Comparison of ENCODE assay signal across 8 mouse cellular contexts in the genomic region with DNA sequence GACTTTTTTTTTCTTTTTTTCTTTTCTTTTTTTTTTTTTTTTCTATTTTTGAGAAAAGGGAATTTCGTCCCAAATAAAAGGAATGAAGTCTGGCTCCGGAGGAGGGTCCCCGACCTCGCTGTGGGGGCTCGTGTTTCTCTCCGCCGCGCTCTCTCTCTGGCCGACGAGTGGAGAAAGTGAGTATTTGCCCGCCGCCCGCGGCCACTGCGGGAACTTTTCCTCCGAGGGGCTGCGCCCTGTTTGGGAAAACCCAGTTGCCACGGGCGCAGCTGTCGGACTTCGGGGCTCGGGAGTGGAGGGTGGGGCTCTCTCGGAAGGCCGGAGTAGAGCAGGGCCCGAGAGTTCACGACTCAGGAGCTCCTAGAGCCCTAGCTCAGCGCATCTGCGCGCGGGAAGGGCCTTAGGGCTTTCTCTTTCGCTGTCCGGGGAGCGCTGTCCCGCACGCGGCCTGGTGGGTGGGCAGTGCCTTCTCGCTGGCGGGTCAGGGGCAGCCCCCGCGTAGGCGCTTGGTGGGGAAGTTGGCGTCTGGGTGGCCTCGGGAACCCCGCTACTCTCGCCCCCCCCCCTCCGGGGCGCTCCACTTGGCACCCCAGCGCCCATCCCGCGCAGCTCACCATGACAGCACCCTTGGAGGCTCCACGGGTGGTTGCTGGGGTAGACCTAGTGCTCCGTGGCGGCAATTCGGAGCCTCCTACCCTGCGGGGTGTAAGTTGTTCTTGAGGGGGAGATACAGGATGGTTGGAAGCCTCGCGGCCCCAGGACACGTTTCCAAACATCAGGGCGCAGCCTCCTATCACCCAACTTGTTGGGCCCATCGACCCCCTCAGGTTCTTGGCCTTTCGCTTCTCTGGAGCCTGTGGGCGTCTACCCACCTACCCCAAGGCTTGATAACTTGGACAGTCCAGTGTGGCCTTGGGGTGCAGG. TPM values are rescaled to one million over a fixed set of nuclear protein-coding genes. Genes with fewer than 3 reads are reported as not detected.
DNase-seq lines count a peak whose midpoint lies in the region; ATAC-seq and TF ChIP-seq lines count a peak whose summit lies in the region.

A gene (plus strand): TSS at position 51 of the 924 bp plus-strand sequence.

- H3K4me1 ChIP-seq in embryonic facial prominence, embryonic 13.5 days: peaks cover 33% of the 10 kb centered on the region
- H3K4me1 ChIP-seq in heart, embryonic 13.5 days: peaks cover 48% of the 10 kb centered on the region
- H3K4me1 ChIP-seq in kidney, postnatal 0 days (replicated peaks; ENCODE audit: insufficient read depth, low read length): peaks cover 14% of the 10 kb centered on the region
- peaks cover 16% of the 10 kb centered on the region for H3K4me1 ChIP-seq in liver, postnatal 0 days (ENCODE audit: insufficient read depth)
- H3K4me1 ChIP-seq in neural tube, embryonic 13.5 days (replicated peaks): peaks cover 47% of the 10 kb centered on the region

- TF ChIP-seq EP300 in liver, postnatal 0 days (IDR thresholded peaks at IDR 0.05; ENCODE audit: low read depth): no peak

- peak within 1 kb of the TSS; percentile 93 for H3K9ac ChIP-seq in embryonic facial prominence, embryonic 13.5 days
- peak within 1 kb of the TSS; percentile 99 for H3K9ac ChIP-seq in heart, embryonic 13.5 days
- peak within 1 kb of the TSS; percentile 96 for H3K9ac ChIP-seq in kidney, postnatal 0 days (ENCODE audit: low read depth, low read length)
- peak within 1 kb of the TSS; percentile 89 for H3K9ac ChIP-seq in liver, postnatal 0 days (replicated peaks)
- H3K9ac ChIP-seq in neural tube, embryonic 13.5 days: peak within 1 kb of the TSS; percentile 97

- no peaks in the 10 kb centered on the region for H3K9me3 ChIP-seq in embryonic facial prominence, embryonic 13.5 days
- no peaks in the 10 kb centered on the region for H3K9me3 ChIP-seq in heart, embryonic 13.5 days
- no peaks in the 10 kb centered on the region for H3K9me3 ChIP-seq in kidney, postnatal 0 days (replicated peaks; ENCODE audit: low read length)
- no peaks in the 10 kb centered on the region for H3K9me3 ChIP-seq in liver, postnatal 0 days (ENCODE audit: low read length)
- no peaks in the 10 kb centered on the region for H3K9me3 ChIP-seq in neural tube, embryonic 13.5 days

- H3K36me3 ChIP-seq in embryonic facial prominence, embryonic 13.5 days: no peaks in the 10 kb centered on the region
- H3K36me3 ChIP-seq in heart, embryonic 13.5 days: no peaks in the 10 kb centered on the region
- no peaks in the 10 kb centered on the region for H3K36me3 ChIP-seq in kidney, postnatal 0 days (ENCODE audit: insufficient read depth, low read length)
- no peaks in the 10 kb centered on the region for H3K36me3 ChIP-seq in liver, postnatal 0 days (replicated peaks; ENCODE audit: insufficient read depth, low read length)
- no peaks in the 10 kb centered on the region for H3K36me3 ChIP-seq in neural tube, embryonic 13.5 days

- 0 out of 2 replicates have a peak, but pooled peaks cover 1% of the 10 kb centered on the region for H3K27me3 ChIP-seq in embryonic facial prominence, embryonic 13.5 days
- no peaks in the 10 kb centered on the region for H3K27me3 ChIP-seq in heart, embryonic 13.5 days (replicated peaks)
- no peaks in the 10 kb centered on the region for H3K27me3 ChIP-seq in kidney, postnatal 0 days (ENCODE audit: insufficient read depth, low read length)
- peaks cover 52% of the 10 kb centered on the region for H3K27me3 ChIP-seq in liver, postnatal 0 days (ENCODE audit: insufficient read depth, low read length)
- no peaks in the 10 kb centered on the region for H3K27me3 ChIP-seq in neural tube, embryonic 13.5 days

- WGBS in embryonic facial prominence, embryonic 13.5 days: under 1% methylated on average over 58 of the region's 62 CpGs
- under 1% methylated on average over 56 of the region's 62 CpGs for WGBS in heart, embryonic 13.5 days
- WGBS in kidney, postnatal 0 days: under 1% methylated on average over 59 of the region's 62 CpGs
- WGBS in liver, postnatal 0 days (ENCODE audit: insufficient replicate concordance): under 1% methylated on average over 54 of the region's 62 CpGs
- WGBS in neural tube, embryonic 13.5 days: under 1% methylated on average over 60 of the region's 62 CpGs

- ATAC-seq in embryonic facial prominence, embryonic 13.5 days (ENCODE audit: insufficient number of reproducible peaks, insufficient read depth, low FRiP score, low TSS enrichment, low read depth): no peak
- ATAC-seq in heart, embryonic 13.5 days (ENCODE audit: extremely low read depth, insufficient number of reproducible peaks, low FRiP score, low TSS enrichment): 0 out of 2 replicates have a peak, but pooled peaks have one; percentile 1
- 0 out of 2 replicates have a peak, but pooled peaks have one; percentile 5 for ATAC-seq in kidney, postnatal 0 days (replicated peaks; ENCODE audit: low FRiP score, low read depth)
- ATAC-seq in liver, postnatal 0 days: no peak
- no peak for ATAC-seq in neural tube, embryonic 13.5 days (ENCODE audit: low read depth)

- H3K4me2 ChIP-seq in embryonic facial prominence, embryonic 13.5 days: peak within 1 kb of the TSS; percentile 87
- peak within 1 kb of the TSS; percentile 83 for H3K4me2 ChIP-seq in heart, embryonic 13.5 days
- H3K4me2 ChIP-seq in kidney, postnatal 0 days (ENCODE audit: low read length): peak within 1 kb of the TSS; percentile 87
- H3K4me2 ChIP-seq in liver, postnatal 0 days (ENCODE audit: low read depth, low read length): peak within 1 kb of the TSS; percentile 99
- peak within 1 kb of the TSS; percentile 100 for H3K4me2 ChIP-seq in neural tube, embryonic 13.5 days

- peak within 1 kb of the TSS; percentile 87 for H3K4me3 ChIP-seq in embryonic facial prominence, embryonic 13.5 days
- peak within 1 kb of the TSS; percentile 82 for H3K4me3 ChIP-seq in heart, embryonic 13.5 days
- peak within 1 kb of the TSS; percentile 94 for H3K4me3 ChIP-seq in kidney, postnatal 0 days (replicated peaks; ENCODE audit: low read depth, low read length)
- peak within 1 kb of the TSS; percentile 92 for H3K4me3 ChIP-seq in liver, postnatal 0 days (ENCODE audit: low read depth, low read length)
- peak within 1 kb of the TSS; percentile 96 for H3K4me3 ChIP-seq in neural tube, embryonic 13.5 days

- H3K27ac ChIP-seq in embryonic facial prominence, embryonic 13.5 days: peak within 1 kb of the TSS; percentile 100
- H3K27ac ChIP-seq in heart, embryonic 13.5 days (replicated peaks): peak within 1 kb of the TSS; percentile 100
- peak within 1 kb of the TSS; percentile 100 for H3K27ac ChIP-seq in kidney, postnatal 0 days
- H3K27ac ChIP-seq in liver, postnatal 0 days (ENCODE audit: low read depth): peak within 1 kb of the TSS; percentile 97
- peak within 1 kb of the TSS; percentile 100 for H3K27ac ChIP-seq in neural tube, embryonic 13.5 days (replicated peaks)

- peak; percentile 50 for DNase-seq in CD4-positive helper T cell, adult 2 months (ENCODE audit: low read depth, low spot score)
- DNase-seq in adrenal gland, adult 2 months: peak; percentile 78
- DNase-seq in kidney, postnatal 0 days (ENCODE audit: low spot score): peak; percentile 61
- peak; percentile 56 for DNase-seq in liver, postnatal 0 days
- DNase-seq in thymus, postnatal 10 days (ENCODE audit: low spot score in 2 of 2): peak; percentile 37 to 41

- TF ChIP-seq CTCF in kidney, postnatal 0 days (IDR thresholded peaks at IDR 0.05; ENCODE audit: low read depth): 0 out of 2 replicates have a peak, but pooled peaks have one; percentile 26
- TF ChIP-seq CTCF in liver, postnatal 0 days (IDR thresholded peaks at IDR 0.05; ENCODE audit: low read depth): 0 out of 2 replicates have a peak, but pooled peaks have one; percentile 10

RNA-seq across cellular contexts. Expression of the gene that starts here (rescaled TPM):
- 10 to 100 TPM; 41.2 to 95.1 TPM for total RNA-seq in adrenal gland, adult 2 months (2021)
- 14.8 and 21.3 TPM in 2 replicates for polyA plus RNA-seq in adrenal gland, adult 2 months (2012; rRNA removed)
- 28.7 and 34.2 TPM in 2 replicates for polyA plus RNA-seq in embryonic facial prominence, embryonic 13.5 days (2015; fragmentation: Nextera tagmentation; extraction: Ambion mirVana)
- polyA plus RNA-seq in heart, embryonic 13.5 days (2015; fragmentation: Nextera tagmentation; extraction: Ambion mirVana): 15.0 and 15.2 TPM in 2 replicates
- 18.1 and 18.4 TPM in 2 replicates for polyA plus RNA-seq in kidney, postnatal 0 days (2015; fragmentation: Nextera tagmentation; extraction: Ambion mirVana)
- polyA plus RNA-seq in liver, postnatal 0 days (2015; fragmentation: Nextera tagmentation; extraction: Ambion mirVana): 2.7 and 2.9 TPM in 2 replicates
- polyA plus RNA-seq in neural tube, embryonic 13.5 days (2015; fragmentation: Nextera tagmentation; extraction: Ambion mirVana): 23.7 and 28.5 TPM in 2 replicates

Comparison
In these comparisons a context has a peak if more than half of its experiments do, and no peak if none do; other contexts are left out.
1. ATAC-seq: peak in heart, embryonic 13.5 days (single experiment) and kidney, postnatal 0 days (single experiment); none in embryonic facial prominence, embryonic 13.5 days (single experiment), liver, postnatal 0 days (single experiment) and neural tube, embryonic 13.5 days (single experiment).
2. Peak in every context shown above with its lines, with median percentiles within 50 percentile points of each other: DNase-seq, H3K27ac ChIP-seq, H3K4me2 ChIP-seq, H3K4me3 ChIP-seq and H3K9ac ChIP-seq.